Mouse (Mus musculus): Measurements from ENCODE around the gene Acap2. TPM values are rescaled to one million over a fixed set of nuclear protein-coding genes. Genes with fewer than 3 reads are reported as not detected.

The Acap2 gene
- total and polyA plus RNA-seq, 3 experiments, result 31.5 to 47.4 (median 36.9) TPM

GRCm38 (mm10) chr16:31045211-31045610 is 155.8 kb downstream of the Acap2 start:
- H3K9me3 ChIP-seq (replicated peaks; ENCODE audit: low read length), result no peaks in the 10 kb centered on the region
- H3K36me3 ChIP-seq (replicated peaks in 1 of 2; ENCODE audit: control insufficient read depth in 1 of 2, insufficient read depth in 1 of 2, low read length in 1 of 2), result peaks cover 1 to 42% of the 10 kb centered on the region in 2 experiments
- no peak for TF ChIP-seq USF2 (conservative IDR thresholded peaks at IDR 0.05; ENCODE audit: low read depth, low read length)
- no peak for TF ChIP-seq E2F4 (IDR thresholded peaks at IDR 0.05; ENCODE audit: insufficient replicate concordance, low read depth, low read length)
- TF ChIP-seq UBTF (IDR thresholded peaks at IDR 0.05; ENCODE audit: low read depth, low read length), result no peak
- no peak for TF ChIP-seq ZMIZ1 (IDR thresholded peaks at IDR 0.05; ENCODE audit: low read depth, low read length)
- no peak for TF ChIP-seq MAZ (IDR thresholded peaks at IDR 0.05; ENCODE audit: low read depth, low read length)
- no peak for TF ChIP-seq IRF4 (IDR thresholded peaks at IDR 0.05; ENCODE audit: low read depth, low read length)
- TF ChIP-seq NELFE (IDR thresholded peaks at IDR 0.05; ENCODE audit: low read depth, low read length), result no peak
- TF ChIP-seq ELF1 (IDR thresholded peaks at IDR 0.05; ENCODE audit: low read depth, low read length), result no peak
- no peak for TF ChIP-seq SIN3A (IDR thresholded peaks at IDR 0.05; ENCODE audit: low read length)
- TF ChIP-seq TCF12 (IDR thresholded peaks at IDR 0.05; ENCODE audit: low read depth, low read length), result no peak
- no peak for TF ChIP-seq SMC3 (IDR thresholded peaks at IDR 0.05; ENCODE audit: low read depth, low read length)
- no peak for TF ChIP-seq CHD2 (IDR thresholded peaks at IDR 0.05; ENCODE audit: low read length)
- TF ChIP-seq USF1 (IDR thresholded peaks at IDR 0.05; ENCODE audit: low read depth, low read length), result no peak
- H3K4me3 ChIP-seq (replicated peaks in 1 of 3; ENCODE audit: low read depth in 2 of 3, low read length in 2 of 3, poor library complexity in 1 of 3), result no peak overlapping the region
- H3K79me2 ChIP-seq (replicated peaks; ENCODE audit: control insufficient read depth, extremely low read depth, insufficient read depth, poor library complexity, severe bottlenecking), result no peaks in the 10 kb centered on the region
- no peak overlapping the region for H3K4me2 ChIP-seq (ENCODE audit: insufficient read depth, low read depth, poor library complexity, severe bottlenecking)
- H3K27ac ChIP-seq (ENCODE audit: insufficient read depth, low read depth), result no peak overlapping the region
- no peaks in the 10 kb centered on the region for H3K27me3 ChIP-seq (replicated peaks)
- no peak for DNase-seq (ENCODE audit: extremely low read depth)
- in situ Hi-C loops (cut with MboI; ENCODE audit: low pct_ligation_motif_present, low pct_unique_long_range_greater_than_20kb, low sequenced_read_pairs), result no loop called here
- no peak overlapping the region for H3K9ac ChIP-seq (ENCODE audit: insufficient read depth, low read depth)
- H3K4me1 ChIP-seq (ENCODE audit: control insufficient read depth in 1 of 2, insufficient read depth in 2 of 2), result peaks cover 20 to 79% of the 10 kb centered on the region in 2 experiments
- dilution Hi-C loops (cut with MboI; ENCODE audit: extremely low pct_ligation_motif_present, extremely low pct_unique_long_range_greater_than_20kb, low sequenced_read_pairs), result no loop called here

GRCm38 (mm10) chr16:31043136-31043535 is 157.9 kb downstream of the Acap2 start:
- in situ Hi-C loops (cut with MboI; ENCODE audit: low pct_ligation_motif_present, low pct_unique_long_range_greater_than_20kb, low sequenced_read_pairs) (no loop called here), dilution Hi-C loops (cut with MboI; ENCODE audit: extremely low pct_ligation_motif_present, extremely low pct_unique_long_range_greater_than_20kb, low sequenced_read_pairs) (no loop called here)
- no peak overlapping the region for H3K4me2 ChIP-seq (ENCODE audit: insufficient read depth, low read depth, poor library complexity, severe bottlenecking)
- peaks cover 9% of the 10 kb centered on the region for H3K9me3 ChIP-seq (replicated peaks; ENCODE audit: low read length)
- no peak overlapping the region for H3K9ac ChIP-seq (ENCODE audit: insufficient read depth, low read depth)
- no peak for DNase-seq (ENCODE audit: extremely low read depth)
- H3K79me2 ChIP-seq (replicated peaks; ENCODE audit: control insufficient read depth, extremely low read depth, insufficient read depth, poor library complexity, severe bottlenecking), result no peaks in the 10 kb centered on the region
- H3K36me3 ChIP-seq (replicated peaks in 1 of 2; ENCODE audit: control insufficient read depth in 1 of 2, insufficient read depth in 1 of 2, low read length in 1 of 2), result peaks cover 0 to 43% of the 10 kb centered on the region in 2 experiments
- H3K4me1 ChIP-seq (ENCODE audit: control insufficient read depth in 1 of 2, insufficient read depth in 2 of 2), result peaks cover 15 to 65% of the 10 kb centered on the region in 2 experiments
- H3K27ac ChIP-seq (ENCODE audit: insufficient read depth, low read depth), result no peak overlapping the region
- no peaks in the 10 kb centered on the region for H3K27me3 ChIP-seq (replicated peaks)
- no peak overlapping the region for H3K4me3 ChIP-seq (replicated peaks in 1 of 3; ENCODE audit: low read depth in 2 of 3, low read length in 2 of 3, poor library complexity in 1 of 3)
- no peak for TF ChIP-seq CHD2 (IDR thresholded peaks at IDR 0.05; ENCODE audit: low read length)
- TF ChIP-seq NELFE (IDR thresholded peaks at IDR 0.05; ENCODE audit: low read depth, low read length), result no peak
- no peak for TF ChIP-seq RAD21 (IDR thresholded peaks at IDR 0.05; ENCODE audit: low read depth, low read length)
- TF ChIP-seq ZNF384 (IDR thresholded peaks at IDR 0.05; ENCODE audit: low read depth, low read length), result no peak
- no peak for TF ChIP-seq ETS1 (conservative IDR thresholded peaks at IDR 0.05; ENCODE audit: low read depth, low read length)
- TF ChIP-seq TCF12 (IDR thresholded peaks at IDR 0.05; ENCODE audit: low read depth, low read length), result no peak
- TF ChIP-seq SMC3 (IDR thresholded peaks at IDR 0.05; ENCODE audit: low read depth, low read length), result no peak
- no peak for TF ChIP-seq CHD1 (IDR thresholded peaks at IDR 0.05; ENCODE audit: low read depth, low read length)
- TF ChIP-seq ZKSCAN1 (IDR thresholded peaks at IDR 0.05; ENCODE audit: borderline replicate concordance, low read depth, low read length), result no peak
- no peak for TF ChIP-seq SIN3A (IDR thresholded peaks at IDR 0.05; ENCODE audit: low read length)
- TF ChIP-seq ZC3H11A (IDR thresholded peaks at IDR 0.05; ENCODE audit: low read depth, low read length), result no peak
- TF ChIP-seq GABPA (IDR thresholded peaks at IDR 0.05; ENCODE audit: insufficient replicate concordance, low read depth, low read length), result no peak
- TF ChIP-seq UBTF (IDR thresholded peaks at IDR 0.05; ENCODE audit: low read depth, low read length), result no peak

Other genes starting within 250 kb of the Acap2 start
- 21.5 and 23.8 TPM in 2 replicates for gene Xxylt1, start 119.8 kb downstream of the Acap2 start, total RNA-seq (2012; rRNA removed)
- 43.4 and 45.7 TPM in 2 replicates for gene Xxylt1, start 119.8 kb downstream of the Acap2 start, total RNA-seq (2014; rRNA removed)
- gene Xxylt1, start 119.8 kb downstream of the Acap2 start, polyA plus RNA-seq (2012; ENCODE audit: insufficient read length, low read depth), result 27.4 and 35.1 TPM in 2 replicates
- 33.8 and 43.7 TPM in 2 replicates for gene Ppp1r2, start 74.0 kb upstream of the Acap2 start, total RNA-seq (2012; rRNA removed)
- gene Ppp1r2, start 74.0 kb upstream of the Acap2 start, total RNA-seq (2014; rRNA removed), result 75.4 and 84.5 TPM in 2 replicates
- 62.4 and 73.0 TPM in 2 replicates for gene Ppp1r2, start 74.0 kb upstream of the Acap2 start, polyA plus RNA-seq (2012; ENCODE audit: insufficient read length, low read depth)
- 0.17 and 0.21 TPM in 2 replicates for gene Apod, start 113.6 kb upstream of the Acap2 start, total RNA-seq (2012; rRNA removed)
- gene Apod, start 113.6 kb upstream of the Acap2 start, total RNA-seq (2014; rRNA removed), result 0.26 TPM in 1 of 2 replicates, not detected in the other
- 0.55 TPM in 1 of 2 replicates, not detected in the other for gene Apod, start 113.6 kb upstream of the Acap2 start, polyA plus RNA-seq (2012; ENCODE audit: insufficient read length, low read depth)
- gene Bdh1, start 221.0 kb upstream of the Acap2 start, total RNA-seq (2012; rRNA removed), result 37.9 and 44.4 TPM in 2 replicates
- 48.9 and 54.3 TPM in 2 replicates for gene Bdh1, start 221.0 kb upstream of the Acap2 start, total RNA-seq (2014; rRNA removed)
- gene Bdh1, start 221.0 kb upstream of the Acap2 start, polyA plus RNA-seq (2012; ENCODE audit: insufficient read length, low read depth), result 110 and 117 TPM in 2 replicates

All from CH12.LX (cell line).